Mouse (Mus musculus) gastrocnemius, postnatal 10 days (tissue): ENCODE data around the gene Fam169a. TPM values are rescaled to one million over a fixed set of nuclear protein-coding genes. Genes with fewer than 3 reads are reported as not detected.

ENCODE experiments used
- DNase-seq: peaks from one replicate; pipeline ENCODE4 v3.0.0; 2021; ENCODE audit warnings: mixed read lengths
- total RNA-seq, 2 experiments: library from RNA; stranded (reverse); gene quantifications; 2 replicates each; pipeline ENCODE4 v1.2.3; 2021

Fam169a gene
- total RNA-seq, 2 experiments from 2014 or later = 0.12 TPM; not detected in 1

DNA sequence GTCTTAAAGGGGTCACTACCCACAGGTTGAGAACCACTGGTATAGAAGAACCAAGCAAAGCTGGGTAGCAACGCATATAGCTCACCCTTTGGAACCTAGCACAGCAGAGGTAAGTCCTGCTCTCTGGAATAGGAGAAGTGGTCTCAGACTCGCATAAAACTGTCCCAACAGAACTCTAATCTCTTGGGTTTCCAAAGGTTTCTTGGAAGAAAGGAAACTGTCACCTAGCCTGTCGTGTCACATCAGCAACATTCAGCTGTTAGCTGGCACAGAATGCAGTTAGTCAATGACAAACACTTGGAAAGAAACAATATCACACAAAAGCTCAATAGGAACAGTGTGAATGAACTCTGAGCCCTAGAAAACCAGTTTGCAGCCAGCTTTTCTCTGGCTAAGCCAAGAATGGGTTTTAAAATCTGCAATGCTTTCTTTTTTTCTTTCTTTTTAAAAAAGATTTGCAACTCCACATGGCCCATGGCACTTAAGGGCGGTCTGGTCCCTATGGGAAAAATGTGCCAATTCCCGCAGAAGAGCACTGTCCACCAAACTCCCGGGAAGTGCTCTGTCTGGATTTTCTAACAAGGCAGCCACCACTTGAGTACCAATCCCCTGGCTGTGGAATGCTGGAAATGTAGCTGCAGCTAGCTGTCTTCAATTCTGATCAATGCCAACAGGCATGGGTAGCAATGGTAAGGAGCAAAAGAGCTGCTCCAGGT is 113.2 kb downstream of the Fam169a start:
- no peak for DNase-seq

Other genes starting within 250 kb of the Fam169a start
- under 1 TPM; 0.21 to 0.41 TPM for gene Gcnt4, start 142.6 kb upstream of the Fam169a start, total RNA-seq
- gene 1700029F12Rik, start 32.9 kb upstream of the Fam169a start, total RNA-seq = not detected
- 10 to 100 TPM in 1 of 2 experiments, under 1 TPM in 1; 0.52 to 13.3 TPM for gene Gm6169, start 32.0 kb downstream of the Fam169a start, total RNA-seq
- gene Gfm2, start 70.7 kb downstream of the Fam169a start, total RNA-seq = 10 to 100 TPM; 32.2 to 35.5 TPM
- gene Nsa2, start 70.7 kb downstream of the Fam169a start, total RNA-seq = 10 to 100 TPM; 77.3 to 84.0 TPM
- gene Hexb, start 131.1 kb downstream of the Fam169a start, total RNA-seq = 10 to 100 TPM; 16.2 to 25.9 TPM
- gene Enc1, start 173.8 kb downstream of the Fam169a start, total RNA-seq = 1 to 10 TPM; 6.4 to 8.2 TPM